In the genomic region with DNA sequence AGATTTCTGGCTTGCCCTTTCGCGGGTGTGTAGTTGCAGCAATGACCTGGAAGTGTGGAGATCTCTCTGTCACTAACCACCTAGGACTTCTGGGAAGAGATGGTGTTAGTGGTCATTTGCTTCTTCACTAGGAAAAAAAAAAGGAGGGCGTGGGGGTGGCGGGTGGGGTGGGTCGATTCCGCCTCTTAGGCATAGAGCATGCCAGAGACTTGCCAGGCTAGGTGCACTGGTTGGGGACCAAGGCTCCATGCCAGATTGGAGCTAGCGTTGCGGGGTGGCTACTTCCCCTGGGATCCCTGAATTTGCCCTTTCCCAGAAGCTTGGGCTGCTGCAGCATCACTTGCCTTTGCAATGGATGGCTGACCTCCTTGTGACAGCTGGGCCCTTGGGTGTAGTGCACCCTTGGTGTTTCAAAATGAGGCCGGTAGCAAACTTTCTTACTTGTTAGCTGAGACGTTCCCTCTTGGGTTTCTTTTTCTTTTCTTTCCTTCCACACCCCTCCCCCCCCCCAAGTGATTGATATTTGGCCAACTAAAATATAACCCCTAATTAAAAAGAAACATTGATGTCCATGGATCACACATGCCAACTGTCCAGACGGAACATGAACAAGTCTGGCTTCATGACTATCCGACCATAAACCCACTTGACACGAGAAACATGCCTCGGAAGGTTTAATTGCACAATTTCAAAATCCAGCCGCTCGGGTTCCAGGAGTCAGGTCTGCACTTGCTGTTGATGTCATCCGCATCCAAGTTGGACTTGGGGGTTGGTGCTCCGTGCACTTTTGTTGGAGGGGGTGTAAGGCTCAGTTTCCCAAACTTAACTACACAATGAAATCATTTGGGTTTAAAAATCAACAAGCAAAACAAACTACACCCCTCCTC, we compare ENCODE assay signal across 9 mouse cellular contexts. TPM values are rescaled to one million over a fixed set of nuclear protein-coding genes. Genes with fewer than 3 reads are reported as not detected.
DNase-seq lines count a peak whose midpoint lies in the region; ATAC-seq and TF ChIP-seq lines count a peak whose summit lies in the region.
"Had no signal": no experiment of that assay in that cellular context is flagged by ENCODE, and none has a peak within 500 bp of the region (broad histone marks: within the 10 kb centered on the region; RNA-seq: fewer than 3 reads in every experiment).

No protein-coding gene starts in this region.

- no peak for TF ChIP-seq POLR2A in bone marrow macrophage, adult 2 months (IDR thresholded peaks at IDR 0.05; ENCODE audit: borderline replicate concordance, low read depth, low read length)

- H3K27ac ChIP-seq in bone marrow macrophage, adult 2 months (ENCODE audit: insufficient read depth, low read depth, low read length) = no peak overlapping the region
- no peak overlapping the region for H3K27ac ChIP-seq in hindbrain, embryonic 11.5 days (ENCODE audit: low read depth, low read length)
- H3K27ac ChIP-seq in liver, embryonic 16.5 days (ENCODE audit: low read length) = no peak overlapping the region

- H3K4me1 ChIP-seq in bone marrow macrophage, adult 2 months (ENCODE audit: control insufficient read depth, insufficient read depth, low read length) = no peaks in the 10 kb centered on the region
- H3K4me1 ChIP-seq in hindbrain, embryonic 11.5 days (replicated peaks; ENCODE audit: control insufficient read depth, insufficient read depth, low read length) = no peaks in the 10 kb centered on the region
- H3K4me1 ChIP-seq in liver, embryonic 16.5 days (ENCODE audit: control insufficient read depth, low read depth, low read length) = no peaks in the 10 kb centered on the region

- no peak for TF ChIP-seq CTCF in bone marrow macrophage, adult 2 months (IDR thresholded peaks at IDR 0.05; ENCODE audit: low read depth, low read length)

- H3K9ac ChIP-seq in hindbrain, embryonic 11.5 days (ENCODE audit: low read depth, low read length) = peak overlapping the region; percentile 40; the same call in 1 of the 2 replicates
- H3K9ac ChIP-seq in liver, embryonic 16.5 days (ENCODE audit: low read depth, low read length) = no peak overlapping the region

- H3K4me2 ChIP-seq in hindbrain, embryonic 11.5 days (replicated peaks; ENCODE audit: low read depth, low read length) = peak overlapping the region; percentile 99
- peak overlapping the region; percentile 59 for H3K4me2 ChIP-seq in liver, embryonic 16.5 days (ENCODE audit: low read depth, low read length)

- no peaks in the 10 kb centered on the region for H3K9me3 ChIP-seq in hindbrain, embryonic 11.5 days (ENCODE audit: control insufficient read depth, low read length)
- H3K9me3 ChIP-seq in liver, embryonic 16.5 days (replicated peaks; ENCODE audit: control insufficient read depth, low read length) = no peaks in the 10 kb centered on the region

- H3K4me3 ChIP-seq in bone marrow macrophage, adult 2 months (ENCODE audit: insufficient read depth, low read length) = peak overlapping the region; percentile 51
- peak overlapping the region; percentile 55 for H3K4me3 ChIP-seq in hindbrain, embryonic 11.5 days (ENCODE audit: low read depth, low read length)
- H3K4me3 ChIP-seq in liver, embryonic 16.5 days (ENCODE audit: low read depth, low read length) = peak overlapping the region; percentile 59

- DNase-seq in gastrocnemius, adult 18-20 months (ENCODE audit: low spot score) = peak; percentile 26
- DNase-seq in gastrocnemius, adult 8-10 months (ENCODE audit: low spot score in 2 of 2) = no peak
- no peak for DNase-seq in hindbrain, embryonic 11.5 days (ENCODE audit: low spot score)
- DNase-seq in adrenal gland, postnatal 4 days (ENCODE audit: low spot score in 2 of 2) = no peak
- no peak for DNase-seq in cerebellum, postnatal 36 days

- 43% methylated on average over 18 of the region's 18 CpGs for WGBS in hindbrain, embryonic 11.5 days
- 27% methylated on average over 18 of the region's 18 CpGs for WGBS in liver, embryonic 16.5 days (ENCODE audit: insufficient replicate concordance)

- no peak for ATAC-seq in hindbrain, embryonic 11.5 days (ENCODE audit: low FRiP score)
- no peak for ATAC-seq in liver, embryonic 16.5 days (ENCODE audit: low read depth)
- no peak for ATAC-seq in megakaryocyte-erythroid progenitor cell, adult 5-6 weeks (replicated peaks; ENCODE audit: low FRiP score, low TSS enrichment, poor library complexity, severe bottlenecking)

- H3K36me3 ChIP-seq in hindbrain, embryonic 11.5 days (ENCODE audit: control insufficient read depth, insufficient read depth, low read length) = no peaks in the 10 kb centered on the region
- no peaks in the 10 kb centered on the region for H3K36me3 ChIP-seq in liver, embryonic 16.5 days (ENCODE audit: control insufficient read depth, insufficient read depth)

- peaks cover 19% of the 10 kb centered on the region for H3K27me3 ChIP-seq in hindbrain, embryonic 11.5 days (ENCODE audit: control insufficient read depth, insufficient read depth, low read length)
- H3K27me3 ChIP-seq in liver, embryonic 16.5 days (ENCODE audit: control insufficient read depth, insufficient read depth, low read depth, low read length) = peaks cover 21% of the 10 kb centered on the region

RNA-seq across cellular contexts. Expression of a gene that starts 1.4 kb away (rescaled TPM):
- 10 to 100 TPM; 10.7 to 14.0 TPM for total RNA-seq in gastrocnemius, adult 18-20 months (2021)
- total RNA-seq in gastrocnemius, adult 8-10 months (2022) = 10 to 100 TPM in 1 of 4 experiments, 1 to 10 TPM in 3; 3.5 to 12.1 (median 8.5) TPM
- polyA plus RNA-seq in bone marrow macrophage, adult 2 months (2012; ENCODE audit: insufficient read depth, insufficient read length, missing spikeins) = 0.88 and 2.2 TPM in 2 replicates
- polyA plus RNA-seq in hindbrain, embryonic 11.5 days (2014; fragmentation: Nextera tagmentation; extraction: Ambion mirVana) = 3.8 and 5.9 TPM in 2 replicates
- polyA plus RNA-seq in liver, embryonic 16.5 days (2015; fragmentation: Nextera tagmentation; extraction: Ambion mirVana) = 1.2 and 1.3 TPM in 2 replicates
- not detected in 2 replicates for total RNA-seq in megakaryocyte-erythroid progenitor cell, adult 5-6 weeks (2014; fragmentation: Nextera tagmentation)
- total RNA-seq in megakaryocyte-erythroid progenitor cell, adult 5-6 weeks (2017) = not detected in 2 replicates
- 10 to 100 TPM; 18.7 to 21.9 TPM for total RNA-seq in adrenal gland, postnatal 4 days (2021)
- total RNA-seq: hematopoietic stem cell, adult 5-6 weeks had no signal

Comparison
In these comparisons a context has a peak if more than half of its experiments do, and no peak if none do; other contexts are left out.
1. RNA of a gene that starts 1.4 kb away (total RNA-seq): 18.7 to 21.9 TPM in adrenal gland, postnatal 4 days, 10.7 to 14.0 TPM in gastrocnemius, adult 18-20 months and 3.5 to 12.1 TPM in gastrocnemius, adult 8-10 months; not detected in megakaryocyte-erythroid progenitor cell, adult 5-6 weeks; every median in the first group is over 4 times any median in the second.
2. Peak in every context shown above with its lines, with median percentiles within 50 percentile points of each other: H3K4me3 ChIP-seq.